Mouse (Mus musculus): Measurements from ENCODE around the gene Stat1. TPM values are rescaled to one million over a fixed set of nuclear protein-coding genes. Genes with fewer than 3 reads are reported as not detected.

The Stat1 gene
- total and polyA plus RNA-seq, 2 experiments from 2014 or later = 16.6 to 25.3 TPM

- H3K27ac ChIP-seq = peak overlapping the region; percentile 89
- under 1% methylated on average over 32 of the region's 32 CpGs for WGBS
- peak overlapping the region; percentile 55 for H3K9ac ChIP-seq (replicated peaks; ENCODE audit: low read length)
- H3K4me2 ChIP-seq (ENCODE audit: low read depth, low read length) = peak overlapping the region; percentile 58
- H3K36me3 ChIP-seq (ENCODE audit: insufficient read depth, low read length) = no peaks in the 10 kb centered on the region
- no peaks in the 10 kb centered on the region for H3K27me3 ChIP-seq (ENCODE audit: insufficient read depth, low read length)
- peak overlapping the region; percentile 31 for H3K4me3 ChIP-seq (ENCODE audit: low read length)
- ATAC-seq (peak; percentile 98), DNase-seq (ENCODE audit: low spot score) (peak; percentile 98)
- H3K4me1 ChIP-seq (ENCODE audit: insufficient read depth, low read length) = no peaks in the 10 kb centered on the region
- H3K9me3 ChIP-seq (ENCODE audit: low read length) = no peaks in the 10 kb centered on the region
- TF ChIP-seq CTCF (IDR thresholded peaks at IDR 0.05; ENCODE audit: low read depth) = peak; percentile 93
Observed at GRCm38 (mm10) chr1:52113666-52114069, 5.6 kb upstream of the Stat1 start.

- WGBS = 76% methylated on average over 3 of the region's 3 CpGs
- H3K4me3 ChIP-seq (ENCODE audit: low read length) = no peak overlapping the region
- H3K4me2 ChIP-seq (ENCODE audit: low read depth, low read length) = no peak overlapping the region
- ATAC-seq = no peak
- H3K36me3 ChIP-seq (ENCODE audit: insufficient read depth, low read length) = no peaks in the 10 kb centered on the region
- no peak overlapping the region for H3K9ac ChIP-seq (replicated peaks; ENCODE audit: low read length)
- no peaks in the 10 kb centered on the region; the same call in 1 of the 2 replicates for H3K4me1 ChIP-seq (ENCODE audit: insufficient read depth, low read length)
- H3K27me3 ChIP-seq (ENCODE audit: insufficient read depth, low read length) = no peaks in the 10 kb centered on the region
- DNase-seq (ENCODE audit: low spot score) = no peak
- no peak for TF ChIP-seq CTCF (IDR thresholded peaks at IDR 0.05; ENCODE audit: low read depth)
- H3K9me3 ChIP-seq (ENCODE audit: low read length) = no peaks in the 10 kb centered on the region
- no peak overlapping the region for H3K27ac ChIP-seq
Observed at GRCm38 (mm10) chr1:52116441-52116840, 2.8 kb upstream of the Stat1 start.

- H3K4me2 ChIP-seq (ENCODE audit: low read depth, low read length) = no peak overlapping the region
- no peak for ATAC-seq
- no peak overlapping the region for H3K27ac ChIP-seq
- no peak overlapping the region for H3K9ac ChIP-seq (replicated peaks; ENCODE audit: low read length)
- H3K4me1 ChIP-seq (ENCODE audit: insufficient read depth, low read length) = no peaks in the 10 kb centered on the region; the same call in 1 of the 2 replicates
- H3K9me3 ChIP-seq (ENCODE audit: low read length) = no peaks in the 10 kb centered on the region
- H3K36me3 ChIP-seq (ENCODE audit: insufficient read depth, low read length) = no peaks in the 10 kb centered on the region
- H3K27me3 ChIP-seq (ENCODE audit: insufficient read depth, low read length) = no peaks in the 10 kb centered on the region
- H3K4me3 ChIP-seq (ENCODE audit: low read length) = no peak overlapping the region
- no peak for DNase-seq (ENCODE audit: low spot score)
- no peak for TF ChIP-seq CTCF (IDR thresholded peaks at IDR 0.05; ENCODE audit: low read depth)
- 100% methylated on average over 1 of the region's 1 CpGs for WGBS
Observed at GRCm38 (mm10) chr1:52117777-52118176, 1.5 kb upstream of the Stat1 start.

- no peak for TF ChIP-seq CTCF (IDR thresholded peaks at IDR 0.05; ENCODE audit: low read depth)
- under 1% methylated on average over 20 of the region's 20 CpGs for WGBS
- H3K4me3 ChIP-seq (ENCODE audit: low read length) = peak overlapping the region; percentile 62
- H3K27me3 ChIP-seq (ENCODE audit: insufficient read depth, low read length) = no peaks in the 10 kb centered on the region
- no peaks in the 10 kb centered on the region; the same call in 1 of the 2 replicates for H3K4me1 ChIP-seq (ENCODE audit: insufficient read depth, low read length)
- H3K9me3 ChIP-seq (ENCODE audit: low read length) = no peaks in the 10 kb centered on the region
- DNase-seq (ENCODE audit: low spot score) = peak; percentile 18
- H3K4me2 ChIP-seq (ENCODE audit: low read depth, low read length) = peak overlapping the region; percentile 96
- peak overlapping the region; percentile 37; the same call in 1 of the 2 replicates for H3K27ac ChIP-seq
- peak overlapping the region; percentile 56 for H3K9ac ChIP-seq (replicated peaks; ENCODE audit: low read length)
- no peaks in the 10 kb centered on the region for H3K36me3 ChIP-seq (ENCODE audit: insufficient read depth, low read length)
- peak; percentile 38 for ATAC-seq
Observed at GRCm38 (mm10) chr1:52119691-52120090, 451 bp downstream of the Stat1 start.

GRCm38 (mm10) chr1:52120191-52120590 is 951 bp downstream of the Stat1 start:
- Histone ChIP-seq H3K9ac (replicated peaks; ENCODE audit: low read length) (peak overlapping the region; percentile 56), H3K9me3 (ENCODE audit: low read length) (no peaks in the 10 kb centered on the region), H3K36me3 (ENCODE audit: insufficient read depth, low read length) (no peaks in the 10 kb centered on the region), H3K4me2 (ENCODE audit: low read depth, low read length) (peak overlapping the region; percentile 96), H3K27me3 (ENCODE audit: insufficient read depth, low read length) (no peaks in the 10 kb centered on the region), H3K27ac (no peak overlapping the region), H3K4me3 (ENCODE audit: low read length) (peak overlapping the region; percentile 62), H3K4me1 (ENCODE audit: insufficient read depth, low read length) (no peaks in the 10 kb centered on the region; the same call in 1 of the 2 replicates)
- 41% methylated on average over 10 of the region's 10 CpGs for WGBS
- TF ChIP-seq CTCF (IDR thresholded peaks at IDR 0.05; ENCODE audit: low read depth) = no peak
- no peak for DNase-seq (ENCODE audit: low spot score)
- no peak for ATAC-seq

- peak overlapping the region; percentile 96; the same call in 1 of the 2 replicates for H3K4me2 ChIP-seq (ENCODE audit: low read depth, low read length)
- H3K9ac ChIP-seq (replicated peaks; ENCODE audit: low read length) = no peak overlapping the region
- ATAC-seq (no peak), DNase-seq (ENCODE audit: low spot score) (no peak)
- TF ChIP-seq CTCF (IDR thresholded peaks at IDR 0.05; ENCODE audit: low read depth) = no peak
- H3K27ac ChIP-seq = no peak overlapping the region
- WGBS = 89% methylated on average over 3 of the region's 3 CpGs
- H3K27me3 ChIP-seq (ENCODE audit: insufficient read depth, low read length) = no peaks in the 10 kb centered on the region
- no peaks in the 10 kb centered on the region for H3K9me3 ChIP-seq (ENCODE audit: low read length)
- H3K4me1 ChIP-seq (ENCODE audit: insufficient read depth, low read length) = no peaks in the 10 kb centered on the region; the same call in 1 of the 2 replicates
- no peak overlapping the region for H3K4me3 ChIP-seq (ENCODE audit: low read length)
- no peaks in the 10 kb centered on the region for H3K36me3 ChIP-seq (ENCODE audit: insufficient read depth, low read length)
Observed at GRCm38 (mm10) chr1:52121052-52121451, 1.8 kb downstream of the Stat1 start.

- Histone ChIP-seq H3K36me3 (ENCODE audit: insufficient read depth, low read length) (peaks cover 6% of the 10 kb centered on the region; the same call in 1 of the 2 replicates), H3K4me2 (ENCODE audit: low read depth, low read length) (no peak overlapping the region), H3K9me3 (ENCODE audit: low read length) (no peaks in the 10 kb centered on the region), H3K27ac (no peak overlapping the region), H3K4me3 (ENCODE audit: low read length) (no peak overlapping the region), H3K4me1 (ENCODE audit: insufficient read depth, low read length) (no peaks in the 10 kb centered on the region; the same call in 1 of the 2 replicates), H3K9ac (replicated peaks; ENCODE audit: low read length) (no peak overlapping the region), H3K27me3 (ENCODE audit: insufficient read depth, low read length) (no peaks in the 10 kb centered on the region)
- no peak for TF ChIP-seq CTCF (IDR thresholded peaks at IDR 0.05; ENCODE audit: low read depth)
- WGBS = 67% methylated on average over 3 of the region's 3 CpGs
- DNase-seq (ENCODE audit: low spot score) (no peak), ATAC-seq (no peak)
Observed at GRCm38 (mm10) chr1:52124818-52125217, 5.6 kb downstream of the Stat1 start.

Measured in hindbrain, postnatal 0 days (tissue).